Mouse (Mus musculus) gastrocnemius, postnatal 25 days (tissue): ENCODE results near the gene Ubtf. TPM values are rescaled to one million over a fixed set of nuclear protein-coding genes. Genes with fewer than 3 reads are reported as not detected.
"Not testable (repeated sequence)": the region's sequence is repeated elsewhere in the genome, so short reads cannot be mapped to it uniquely, and the experiment has no call there.

ENCODE experiments used
- DNase-seq: peaks from one replicate; pipeline ENCODE4 v3.0.0; 2022
- long read RNA-seq, 2 experiments: library from polyadenylated mRNA; stranded (forward); transcript quantifications; one replicate each; pipeline ENCODE4 v2.0.0; 2021
- total RNA-seq, 2 experiments: library from RNA; stranded (reverse); gene quantifications; 1 replicate in 1 of 2; 2 replicates in 1 of 2; pipeline ENCODE4 v1.2.3; 2021

The Ubtf gene
- total RNA-seq: 10 to 100 TPM; 36.6 to 37.8 TPM
- long read RNA-seq, experiment 1, full-length matches to known transcripts: 7 of 28 reads
- long read RNA-seq, experiment 1, partial matches to known transcripts: 6 of 28 reads
- long read RNA-seq, experiment 1, other reads (novel, unspliced or antisense): 15 of 28 reads
- long read RNA-seq, experiment 2, full-length matches to known transcripts: 20 of 33 reads
- long read RNA-seq, experiment 2, partial matches to known transcripts: 12 of 33 reads
- long read RNA-seq, experiment 2, other reads (novel, unspliced or antisense): 1 of 33 reads

DNA sequence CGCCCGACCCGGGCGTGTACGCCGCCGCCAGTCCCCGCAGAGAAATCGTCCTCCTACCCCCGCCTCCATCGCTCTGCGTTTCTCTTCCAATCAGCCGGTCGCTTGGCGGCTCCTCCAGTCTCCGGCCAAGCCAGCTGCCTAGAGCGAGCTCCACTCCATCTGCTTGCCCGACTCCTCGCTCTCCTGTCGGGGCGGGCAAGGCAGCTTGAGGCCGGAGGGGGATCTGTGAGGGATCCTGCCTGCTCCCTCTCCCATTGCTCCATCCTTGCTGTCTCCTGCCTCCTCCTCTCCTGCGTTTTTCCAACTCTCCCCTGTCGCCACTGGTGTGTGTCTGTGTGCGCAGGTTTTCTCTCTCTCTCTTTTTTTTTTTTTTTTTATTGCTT lies at the start of gene Ubtf:
Ubtf (minus strand) TSS at position 333 of the 383 bp plus-strand sequence.
- DNase-seq: peak; percentile 89

DNA sequence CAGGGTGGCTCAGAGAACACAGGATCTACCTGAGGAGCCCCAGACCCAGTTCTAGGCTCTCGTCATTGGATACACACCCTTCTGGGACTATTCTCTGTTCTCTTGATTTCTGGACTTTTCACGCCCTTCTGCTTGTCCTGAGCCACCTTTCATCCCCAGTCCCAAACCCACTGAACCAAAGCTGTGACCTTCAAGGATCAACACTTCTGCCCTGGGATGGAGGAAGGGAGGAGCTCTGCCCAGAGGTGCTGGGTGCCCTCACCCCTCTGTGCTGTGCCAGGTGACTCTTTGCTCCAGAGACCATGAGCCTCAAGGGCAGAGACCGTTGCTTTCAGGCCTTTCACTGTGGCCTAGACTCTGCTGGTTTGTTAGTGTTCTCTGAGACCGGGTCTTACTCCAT lies 49.7 kb upstream of the Ubtf start:
- DNase-seq: no peak

DNA sequence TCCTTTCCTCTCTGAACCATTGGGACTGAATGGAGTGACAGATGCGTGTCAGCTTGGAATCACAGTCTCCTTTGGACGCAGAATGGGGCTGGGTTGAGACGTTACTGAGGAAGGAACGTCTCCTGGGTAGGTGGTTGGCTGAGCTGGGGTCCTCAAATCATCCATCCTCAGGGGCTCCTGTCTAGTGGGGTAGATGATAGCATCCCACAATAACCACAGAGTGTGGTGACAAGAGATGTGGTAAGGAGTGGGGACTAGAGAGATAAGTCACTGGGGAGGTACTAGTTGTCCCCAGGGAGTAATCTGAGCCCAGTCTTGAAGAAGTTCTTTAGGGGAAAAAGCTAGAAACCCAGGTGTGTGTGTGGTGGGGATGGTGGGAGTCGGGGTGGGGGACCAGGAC lies 48.8 kb upstream of the Ubtf start:
- DNase-seq: no peak

DNA sequence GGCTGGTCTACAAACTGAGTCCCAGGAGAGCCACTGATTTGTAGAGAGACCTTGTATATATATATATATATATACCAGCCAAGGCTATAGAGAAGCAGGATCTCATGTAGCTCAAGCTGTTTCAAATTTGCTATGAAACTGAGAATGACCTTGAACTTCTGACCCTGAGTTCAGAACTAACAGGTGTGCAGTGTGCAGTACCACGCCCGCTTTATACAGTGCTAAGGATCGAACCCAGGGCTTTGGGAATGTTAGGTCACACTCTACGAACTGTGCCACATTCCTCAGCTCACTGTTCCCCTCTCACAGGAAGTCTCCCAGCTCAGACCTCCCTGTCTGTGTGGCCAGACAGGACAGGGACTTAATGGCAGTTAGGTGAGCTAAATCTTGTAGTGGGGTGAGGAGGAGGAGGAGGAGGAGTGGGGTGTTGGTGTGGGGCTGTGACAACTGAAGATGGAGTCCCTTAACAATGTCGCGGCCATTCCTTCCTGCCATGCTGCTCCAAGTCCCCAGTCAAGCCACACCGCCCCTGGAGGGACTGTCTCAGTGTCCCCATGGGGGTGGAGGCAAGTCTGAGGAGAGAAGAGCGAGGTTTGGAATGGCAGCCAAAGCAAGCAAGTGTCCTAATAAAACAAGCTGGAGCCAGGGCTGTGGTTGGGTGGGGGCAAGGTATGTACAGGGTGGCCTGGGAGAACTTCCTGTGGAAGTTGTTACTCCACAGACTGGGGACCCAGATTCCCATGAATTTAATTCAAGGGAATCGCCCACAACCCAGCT lies 48.1 kb upstream of the Ubtf start:
- no peak for DNase-seq

DNA sequence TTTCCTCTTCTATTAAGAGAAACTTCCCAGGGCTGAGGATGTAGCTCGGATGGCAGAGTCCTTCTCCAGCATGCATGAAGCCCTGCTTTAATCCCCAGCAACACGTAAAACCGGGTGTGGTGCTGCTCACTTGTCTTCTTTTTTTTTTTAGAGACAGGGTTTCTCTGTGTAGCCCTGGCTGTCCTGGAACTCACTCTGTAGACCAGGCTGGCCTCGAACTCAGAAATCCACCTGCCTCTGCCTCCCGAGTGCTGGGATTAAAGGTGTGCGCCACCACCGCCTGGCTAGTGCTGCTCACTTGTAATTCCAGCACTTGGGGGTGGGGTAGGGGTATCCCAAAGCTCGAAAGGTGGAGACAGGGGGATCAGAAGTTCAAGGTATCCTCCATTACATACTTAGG lies 46.6 kb upstream of the Ubtf start, which contains the start of gene Slc4a1:
Slc4a1 (minus strand) TSS at position 101 of the 400 bp plus-strand sequence.
- not testable (repeated sequence) for DNase-seq

DNA sequence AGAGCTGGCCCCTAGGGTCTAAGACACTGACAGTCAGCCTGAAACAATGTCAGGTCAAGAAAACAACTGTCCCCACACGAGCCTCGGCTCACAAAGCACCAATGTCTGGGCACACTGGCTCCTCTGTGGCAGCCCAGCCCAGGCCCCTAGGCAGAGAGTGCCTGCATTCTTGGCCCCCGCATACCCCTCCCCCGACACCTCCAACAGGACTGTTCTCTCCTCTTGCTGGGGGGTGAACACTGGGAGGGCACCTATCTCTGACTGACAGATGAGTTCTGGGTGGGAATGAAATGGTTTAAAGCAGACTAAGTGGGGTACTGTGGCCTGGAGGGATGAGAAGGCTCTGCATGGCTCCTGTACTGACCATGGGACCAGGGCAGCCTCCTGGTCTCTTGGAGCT lies 46.2 kb upstream of the Ubtf start:
- no peak for DNase-seq

GRCm38 (mm10) chr11:102364570-102365371 lies 45.2 kb upstream of the Ubtf start:
- DNase-seq: no peak

DNA sequence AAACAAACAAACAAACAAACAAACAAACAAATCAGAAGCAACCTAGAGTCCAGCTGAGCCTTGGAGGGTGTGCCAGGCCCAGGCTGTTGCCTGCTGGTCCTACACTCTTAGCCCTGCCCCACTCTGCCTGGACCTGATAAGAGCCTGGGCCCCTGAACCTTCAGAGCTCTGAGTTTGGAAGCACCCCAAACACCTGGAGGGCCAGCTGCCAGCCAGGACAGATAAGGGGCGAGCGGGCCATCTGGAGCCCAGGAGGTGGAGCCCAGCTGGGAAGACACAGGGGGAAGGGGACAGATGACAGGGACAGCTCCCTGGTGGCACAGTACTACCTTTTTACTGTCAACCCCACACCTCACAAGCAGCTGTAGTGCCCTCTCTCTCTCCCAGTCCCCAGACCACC lies 44.1 kb upstream of the Ubtf start:
- no peak for DNase-seq

- no peak for DNase-seq
Measured at GRCm38 (mm10) chr11:102361776-102362495, 42.4 kb upstream of the Ubtf start.

DNA sequence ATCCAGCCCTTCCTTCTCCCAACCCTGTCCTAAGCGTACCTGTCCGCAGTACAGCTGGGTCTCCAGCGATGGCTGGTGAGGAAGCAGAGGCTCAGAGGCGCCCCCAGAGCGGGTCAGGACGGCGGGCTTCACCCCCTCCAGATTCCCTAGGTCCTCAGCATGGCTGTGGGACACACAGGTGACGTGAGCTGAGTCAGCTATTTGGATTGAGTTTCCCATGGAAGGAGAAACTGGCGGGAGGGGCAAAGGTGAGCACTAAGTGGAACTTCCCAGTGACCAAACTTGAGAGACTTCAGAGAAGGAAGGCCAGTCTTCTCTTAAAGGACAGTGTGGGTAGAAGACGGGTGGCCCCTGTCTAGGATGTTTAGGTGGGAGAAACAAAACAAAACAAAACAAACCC lies 38.8 kb upstream of the Ubtf start:
- no peak for DNase-seq

- DNase-seq: no peak
Measured at GRCm38 (mm10) chr11:102356636-102357350, 37.3 kb upstream of the Ubtf start.

DNA sequence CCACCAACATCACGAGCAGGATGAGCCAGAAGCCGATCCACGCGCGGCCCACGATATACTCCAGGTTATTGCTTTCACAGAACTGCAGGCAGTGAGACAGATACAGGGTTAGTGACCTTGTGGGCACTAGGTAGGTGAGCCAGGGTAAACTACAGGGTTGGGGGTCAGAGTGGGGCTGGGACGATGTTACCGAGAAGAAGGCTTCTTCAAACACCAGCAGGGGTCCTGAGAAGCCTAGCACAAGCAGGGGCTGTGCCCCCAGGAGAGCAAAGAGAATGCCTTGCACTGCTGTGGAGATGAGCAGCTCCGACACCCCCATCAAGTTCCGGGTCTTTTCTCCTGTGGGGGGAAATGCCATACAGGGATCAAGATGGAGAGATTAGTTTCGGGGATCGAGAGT lies 36.6 kb upstream of the Ubtf start:
- no peak for DNase-seq

GRCm38 (mm10) chr11:102355501-102355900 lies 36.0 kb upstream of the Ubtf start:
- DNase-seq: no peak

DNA sequence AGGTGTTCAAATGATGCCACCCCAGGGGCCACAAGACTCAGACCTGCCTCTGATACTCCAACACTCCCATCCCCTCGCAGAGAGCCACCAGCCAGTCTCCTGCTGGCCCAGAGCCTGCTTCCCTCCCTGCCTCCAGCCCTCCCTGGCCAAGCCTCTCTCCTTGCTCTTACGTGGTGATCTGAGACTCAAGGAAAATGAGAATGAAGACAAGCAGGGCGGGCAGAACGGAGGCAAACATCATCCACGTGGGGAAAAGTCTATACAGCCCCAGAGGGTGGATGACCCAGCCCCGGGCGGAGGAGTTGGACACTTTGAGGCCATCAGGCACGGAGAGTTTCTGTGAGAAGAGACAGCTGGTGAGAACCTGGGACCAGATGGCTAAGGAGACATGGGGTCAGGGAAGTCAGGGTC lies 33.5 kb upstream of the Ubtf start:
- no peak for DNase-seq

- DNase-seq: no peak
Measured at GRCm38 (mm10) chr11:102352378-102352777, 32.8 kb upstream of the Ubtf start.

DNA sequence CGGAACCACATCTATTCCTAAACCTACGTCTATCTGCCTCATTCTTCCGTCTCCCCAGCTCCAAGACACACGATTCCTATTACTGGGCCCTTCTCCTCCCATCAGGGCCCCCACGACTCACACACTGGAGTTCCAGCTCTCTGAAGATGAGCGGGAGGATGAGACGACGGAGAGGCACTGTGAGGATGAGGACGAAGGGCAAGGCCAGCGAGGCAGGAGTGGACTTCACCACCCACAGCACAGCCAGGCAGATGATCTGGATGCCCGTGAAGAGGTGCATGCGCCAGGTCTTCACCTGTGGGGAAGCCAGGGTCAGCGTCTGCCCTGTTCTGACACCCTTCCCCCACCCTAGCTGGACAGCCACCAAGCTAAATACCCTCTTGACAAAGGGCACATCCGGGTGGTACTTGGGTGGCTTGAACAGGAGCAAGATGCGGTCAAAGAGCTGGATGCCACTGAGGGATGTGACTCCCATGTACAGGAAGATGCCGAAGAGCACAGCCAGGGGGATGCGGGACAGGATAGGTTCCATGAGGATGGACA lies 31.5 kb upstream of the Ubtf start:
- no peak for DNase-seq

DNA sequence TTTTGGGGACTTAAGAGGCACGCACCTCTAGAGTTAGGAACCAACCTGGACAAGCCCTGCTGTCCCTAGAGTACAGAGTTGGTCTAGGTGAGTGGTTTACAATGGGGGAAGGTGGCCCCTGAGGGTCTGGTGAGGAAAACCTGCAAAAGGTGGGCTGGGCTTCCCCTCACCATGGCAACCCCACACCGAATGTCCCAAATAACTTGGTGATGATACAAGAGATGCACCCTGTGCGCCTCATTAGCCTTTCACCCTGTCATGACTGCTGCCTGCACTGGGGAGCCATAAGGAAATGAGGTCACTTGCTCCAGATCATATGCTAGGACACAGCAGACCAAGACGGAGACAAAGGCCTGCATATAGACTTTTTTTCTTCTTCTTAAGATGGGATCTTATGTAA lies 30.9 kb upstream of the Ubtf start:
- DNase-seq: no peak

DNA sequence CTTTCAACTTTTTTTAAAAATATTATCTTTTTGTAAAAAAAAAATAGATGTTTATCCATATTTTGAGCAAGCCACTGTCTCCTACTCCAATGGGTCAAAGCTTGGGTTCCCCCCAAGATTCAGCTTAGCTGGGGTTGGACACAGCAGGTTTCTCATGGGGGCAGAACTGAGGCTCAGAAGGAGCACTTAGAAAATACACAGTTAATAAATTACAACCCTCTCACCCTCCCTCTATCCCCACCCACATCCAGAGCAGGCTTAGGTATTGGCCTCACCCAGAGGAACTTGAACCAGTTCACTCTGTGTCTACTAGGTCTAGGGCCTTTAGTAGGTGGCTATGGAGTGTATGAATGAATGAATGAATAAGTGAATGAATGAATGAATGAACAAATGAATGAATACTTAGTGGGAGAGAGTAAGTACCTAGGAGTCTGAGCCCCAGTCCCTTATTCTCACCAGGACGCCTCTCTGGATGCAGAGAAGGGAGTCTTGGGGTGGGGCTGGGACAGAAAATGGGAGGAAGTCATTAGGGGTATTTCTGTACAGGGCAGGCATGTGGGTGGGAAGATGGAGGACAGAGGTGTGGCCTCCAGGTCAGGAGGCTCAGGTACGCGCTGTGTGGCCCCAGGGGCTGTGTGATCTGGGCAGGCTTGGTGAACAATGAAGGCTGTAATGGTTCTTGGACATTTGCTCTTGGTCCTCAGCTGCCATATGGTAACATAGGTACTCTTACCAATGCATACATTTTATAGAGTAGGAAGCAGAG lies 29.8 kb upstream of the Ubtf start:
- DNase-seq: no peak

- no peak for DNase-seq
Measured at GRCm38 (mm10) chr11:102348771-102349170, 29.2 kb upstream of the Ubtf start.

- no peak for DNase-seq
Measured at GRCm38 (mm10) chr11:102348101-102348585, 28.6 kb upstream of the Ubtf start.
